Comparison of ENCODE assay signal across 10 mouse cellular contexts in genomic region chr7:19083096-19083495, GRCm38 (mm10). TPM values are rescaled to one million over a fixed set of nuclear protein-coding genes. Genes with fewer than 3 reads are reported as not detected.
A peak's percentile ranks its signal among the peaks of the same experiment; 100 is the strongest.
DNase-seq lines count a peak whose midpoint lies in the region; ATAC-seq and TF ChIP-seq lines count a peak whose summit lies in the region.
"Had no signal": no experiment of that assay in that cellular context is flagged by ENCODE, and none has a peak within 500 bp of the region (broad histone marks: within the 10 kb centered on the region; RNA-seq: fewer than 3 reads in every experiment).

No protein-coding gene starts in this region.

- peaks cover 63% of the 10 kb centered on the region for H3K4me1 ChIP-seq in heart, embryonic 13.5 days
- H3K4me1 ChIP-seq in limb, embryonic 15.5 days: peaks cover 60% of the 10 kb centered on the region
- no peaks in the 10 kb centered on the region for H3K4me1 ChIP-seq in hindbrain, postnatal 0 days (ENCODE audit: insufficient read depth, low read length)

- peaks cover 19% of the 10 kb centered on the region for H3K79me3 ChIP-seq in C2C12 (ENCODE audit: low read depth)

- H3ac ChIP-seq in C2C12 (ENCODE audit: control insufficient read depth, insufficient read length, low read depth): peak overlapping the region; percentile 26

- H3K36me3 ChIP-seq in C2C12 (ENCODE audit: control insufficient read depth, insufficient read depth): peaks cover 41% of the 10 kb centered on the region
- peaks cover 63% of the 10 kb centered on the region for H3K36me3 ChIP-seq in heart, embryonic 13.5 days
- peaks cover 65% of the 10 kb centered on the region for H3K36me3 ChIP-seq in limb, embryonic 15.5 days
- peaks cover 49% of the 10 kb centered on the region for H3K36me3 ChIP-seq in hindbrain, postnatal 0 days (ENCODE audit: insufficient read depth, low read length)

- no peaks in the 10 kb centered on the region for H3K9me3 ChIP-seq in heart, embryonic 13.5 days
- no peaks in the 10 kb centered on the region for H3K9me3 ChIP-seq in limb, embryonic 15.5 days
- no peaks in the 10 kb centered on the region for H3K9me3 ChIP-seq in hindbrain, postnatal 0 days (ENCODE audit: low read length)
- H3K9me3 ChIP-seq: embryonic facial prominence, embryonic 12.5 days had no signal

- 23% methylated on average over 6 of the region's 6 CpGs for WGBS in heart, embryonic 13.5 days
- WGBS in limb, embryonic 15.5 days: 46% methylated on average over 6 of the region's 6 CpGs
- WGBS in hindbrain, postnatal 0 days: 52% methylated on average over 6 of the region's 6 CpGs

- POLR2A ChIA-PET in Patski (lab: Charles Lee): interaction anchor here (0.9 to 7.5 kb wide), 2 partner anchors 8 to 11 kb away, joined by 4 to 48 read pairs; partner anchors contain the start of genes Dmwd and Six5

- CTCF ChIA-PET in Patski (lab: Charles Lee): interaction anchor here (1.0 to 17.1 kb wide), 3 partner anchors 8 to 31 kb away, joined by 3 to 238 read pairs (median 25); partner anchors contain the start of gene Dmwd

- no peaks in the 10 kb centered on the region for H3K27me3 ChIP-seq in C2C12 (ENCODE audit: control insufficient read depth, insufficient read depth, insufficient read length)
- H3K27me3 ChIP-seq in Patski: no peaks in the 10 kb centered on the region
- H3K27me3 ChIP-seq in heart, embryonic 13.5 days (replicated peaks): no peaks in the 10 kb centered on the region
- no peaks in the 10 kb centered on the region for H3K27me3 ChIP-seq in limb, embryonic 15.5 days
- H3K27me3 ChIP-seq in hindbrain, postnatal 0 days (ENCODE audit: insufficient read depth, low read length): no peaks in the 10 kb centered on the region
- H3K27me3 ChIP-seq: embryonic facial prominence, embryonic 12.5 days had no signal

- DNase-seq in Patski (ENCODE audit: low read depth, low spot score): no peak
- no peak for DNase-seq in urinary bladder, postnatal 10 days (ENCODE audit: low spot score)
- no peak for DNase-seq in hindbrain, postnatal 0 days (ENCODE audit: low spot score)

- peak overlapping the region; percentile 65 for H3K4me2 ChIP-seq in heart, embryonic 13.5 days
- no peak overlapping the region for H3K4me2 ChIP-seq in limb, embryonic 15.5 days
- no peak overlapping the region for H3K4me2 ChIP-seq in hindbrain, postnatal 0 days (ENCODE audit: low read depth, low read length)

- H3K27ac ChIP-seq in heart, embryonic 13.5 days (replicated peaks): peak overlapping the region; percentile 84
- peak overlapping the region; percentile 73 for H3K27ac ChIP-seq in limb, embryonic 15.5 days
- H3K27ac ChIP-seq in hindbrain, postnatal 0 days: no peak overlapping the region
- H3K27ac ChIP-seq: embryonic facial prominence, embryonic 12.5 days had no signal

- peak overlapping the region; percentile 80 for H3K9ac ChIP-seq in heart, embryonic 13.5 days
- peak overlapping the region; percentile 26; the same call in 1 of the 2 replicates for H3K9ac ChIP-seq in limb, embryonic 15.5 days
- no peak overlapping the region for H3K9ac ChIP-seq in hindbrain, postnatal 0 days (replicated peaks; ENCODE audit: low read length)
- H3K9ac ChIP-seq: embryonic facial prominence, embryonic 12.5 days had no signal

- ATAC-seq in Patski: peak; percentile 41
- ATAC-seq in heart, embryonic 13.5 days (ENCODE audit: extremely low read depth, insufficient number of reproducible peaks, low FRiP score, low TSS enrichment): no peak
- peak; percentile 12; the same call in 1 of the 2 replicates for ATAC-seq in limb, embryonic 15.5 days (ENCODE audit: insufficient number of reproducible peaks, low FRiP score, low TSS enrichment, low read depth)
- no peak for ATAC-seq in erythroid progenitor cell, adult 5-6 weeks (replicated peaks; ENCODE audit: low FRiP score, poor library complexity, severe bottlenecking)
- no peak for ATAC-seq in hindbrain, postnatal 0 days
- ATAC-seq: activated CD4-positive, CD25-positive, alpha-beta regulatory T cell, adult 4 months had no signal

- TF ChIP-seq CTCF in C2C12 (IDR thresholded peaks at IDR 0.05; ENCODE audit: control insufficient read depth, insufficient read depth, insufficient read length): no peak
- no peak for TF ChIP-seq CTCF in Patski (IDR thresholded peaks at IDR 0.05)
- no peak for TF ChIP-seq CTCF in hindbrain, postnatal 0 days (IDR thresholded peaks at IDR 0.05; ENCODE audit: low read depth)

- in situ Hi-C loops in Patski (cut with MboI; ENCODE audit: low pct_unique_long_range_greater_than_20kb): no loop called here

- no peak overlapping the region for H3K4me3 ChIP-seq in C2C12 (ENCODE audit: insufficient read depth, poor library complexity, severe bottlenecking)
- peak overlapping the region; percentile 46 for H3K4me3 ChIP-seq in heart, embryonic 13.5 days
- H3K4me3 ChIP-seq in limb, embryonic 15.5 days: no peak overlapping the region
- H3K4me3 ChIP-seq in hindbrain, postnatal 0 days (ENCODE audit: low read length): no peak overlapping the region

- peaks cover 55% of the 10 kb centered on the region for H3K79me2 ChIP-seq in C2C12 (ENCODE audit: control insufficient read depth, insufficient read depth)

TF ChIP-seq in C2C12, 6 proteins besides CTCF, POLR2A, EP300 and RAD21:
- TF ChIP-seq CEBPB (IDR thresholded peaks at IDR 0.05; ENCODE audit: low read depth) (no peak), MYOD1 (IDR thresholded peaks at IDR 0.05; ENCODE audit: control insufficient read depth, insufficient read length, low read depth) (no peak), FOSL1 (IDR thresholded peaks at IDR 0.05; ENCODE audit: insufficient read depth, low read length, poor library complexity, severe bottlenecking) (no peak), MYOG (IDR thresholded peaks at IDR 0.05; ENCODE audit: control insufficient read depth, extremely low read depth, insufficient read length) (no peak), USF1 (IDR thresholded peaks at IDR 0.05; ENCODE audit: low read depth) (no peak), MAX (IDR thresholded peaks at IDR 0.05) (no peak)

RNA-seq across cellular contexts. Expression of gene Dmpk, which starts 0.6 kb away (rescaled TPM):
- 120 TPM for polyA plus RNA-seq in C2C12 (2012; fragmentation: generic; extraction: Trizol)
- polyA plus RNA-seq in Patski (2021): 154 TPM
- polyA plus RNA-seq in heart, embryonic 13.5 days (2015; fragmentation: Nextera tagmentation; extraction: Ambion mirVana): 19.3 and 20.0 TPM in 2 replicates
- polyA plus RNA-seq in limb, embryonic 15.5 days (2015; fragmentation: Nextera tagmentation; extraction: Ambion mirVana): 32.5 and 64.0 TPM in 2 replicates
- total RNA-seq in erythroid progenitor cell, adult 5-6 weeks (2015; ENCODE audit: low replicate concordance): 15.9 and 18.4 TPM in 2 replicates
- 4.2 and 5.0 TPM in 2 replicates for total RNA-seq in erythroid progenitor cell, adult 5-6 weeks (2017; ENCODE audit: low replicate concordance)
- total RNA-seq in hindbrain, postnatal 0 days (2014; rRNA removed): 19.5 and 27.8 TPM in 2 replicates
- polyA plus RNA-seq in hindbrain, postnatal 0 days (2015; fragmentation: Nextera tagmentation; extraction: Ambion mirVana): 4.8 and 5.6 TPM in 2 replicates
- polyA plus RNA-seq: activated CD4-positive, CD25-positive, alpha-beta regulatory T cell, adult 4 months had no signal

RNA-seq across cellular contexts. Expression of gene Dmwd, which starts 7.1 kb away (rescaled TPM):
- polyA plus RNA-seq in C2C12 (2012; fragmentation: generic; extraction: Trizol) (83.1 TPM), Patski (2021) (73.4 TPM)
- 11.3 and 13.9 TPM in 2 replicates for polyA plus RNA-seq in heart, embryonic 13.5 days (2015; fragmentation: Nextera tagmentation; extraction: Ambion mirVana)
- 15.0 and 15.5 TPM in 2 replicates for polyA plus RNA-seq in limb, embryonic 15.5 days (2015; fragmentation: Nextera tagmentation; extraction: Ambion mirVana)
- 17.7 and 33.1 TPM in 2 replicates for total RNA-seq in erythroid progenitor cell, adult 5-6 weeks (2015; ENCODE audit: low replicate concordance)
- total RNA-seq in erythroid progenitor cell, adult 5-6 weeks (2017; ENCODE audit: low replicate concordance): 13.1 and 19.4 TPM in 2 replicates
- 145 and 151 TPM in 2 replicates for total RNA-seq in hindbrain, postnatal 0 days (2014; rRNA removed)
- polyA plus RNA-seq in hindbrain, postnatal 0 days (2015; fragmentation: Nextera tagmentation; extraction: Ambion mirVana): 28.9 and 30.9 TPM in 2 replicates
- polyA plus RNA-seq: activated CD4-positive, CD25-positive, alpha-beta regulatory T cell, adult 4 months had no signal

RNA-seq across cellular contexts. Expression of gene Six5, which starts 11.3 kb away (rescaled TPM):
- polyA plus RNA-seq in C2C12 (2012; fragmentation: generic; extraction: Trizol) (1.6 TPM), Patski (2021) (12.6 TPM)
- 5.9 and 6.0 TPM in 2 replicates for polyA plus RNA-seq in heart, embryonic 13.5 days (2015; fragmentation: Nextera tagmentation; extraction: Ambion mirVana)
- 11.5 and 13.5 TPM in 2 replicates for polyA plus RNA-seq in limb, embryonic 15.5 days (2015; fragmentation: Nextera tagmentation; extraction: Ambion mirVana)
- total RNA-seq in erythroid progenitor cell, adult 5-6 weeks (2015; ENCODE audit: low replicate concordance): not detected in 2 replicates
- 0.13 TPM in 1 of 2 replicates, not detected in the other for total RNA-seq in erythroid progenitor cell, adult 5-6 weeks (2017; ENCODE audit: low replicate concordance)
- 10.3 and 12.1 TPM in 2 replicates for total RNA-seq in hindbrain, postnatal 0 days (2014; rRNA removed)
- polyA plus RNA-seq in hindbrain, postnatal 0 days (2015; fragmentation: Nextera tagmentation; extraction: Ambion mirVana): 1.4 and 1.5 TPM in 2 replicates
- total RNA-seq: neutrophil, adult 5-6 weeks had no signal

RNA-seq across cellular contexts. Expression of gene Rsph6a, which starts 28.6 kb away (rescaled TPM):
- polyA plus RNA-seq in C2C12 (2012; fragmentation: generic; extraction: Trizol): 0.09 TPM
- polyA plus RNA-seq in Patski (2021): not detected
- polyA plus RNA-seq in heart, embryonic 13.5 days (2015; fragmentation: Nextera tagmentation; extraction: Ambion mirVana): not detected in 2 replicates
- not detected in 2 replicates for polyA plus RNA-seq in limb, embryonic 15.5 days (2015; fragmentation: Nextera tagmentation; extraction: Ambion mirVana)
- total RNA-seq in erythroid progenitor cell, adult 5-6 weeks (2015; ENCODE audit: low replicate concordance): not detected in 2 replicates
- not detected in 2 replicates for total RNA-seq in erythroid progenitor cell, adult 5-6 weeks (2017; ENCODE audit: low replicate concordance)
- total RNA-seq in hindbrain, postnatal 0 days (2014; rRNA removed): not detected in 2 replicates
- polyA plus RNA-seq in hindbrain, postnatal 0 days (2015; fragmentation: Nextera tagmentation; extraction: Ambion mirVana): 0.19 and 0.44 TPM in 2 replicates
- polyA plus RNA-seq: activated CD4-positive, CD25-positive, alpha-beta regulatory T cell, adult 4 months; embryonic facial prominence, embryonic 12.5 days had no signal

RNA-seq across cellular contexts. Expression of gene Gm4969, which starts 35.1 kb away (rescaled TPM):
- polyA plus RNA-seq in C2C12 (2012; fragmentation: generic; extraction: Trizol) (not detected), Patski (2021) (0.03 TPM)
- polyA plus RNA-seq in heart, embryonic 13.5 days (2015; fragmentation: Nextera tagmentation; extraction: Ambion mirVana): 1.2 and 2.1 TPM in 2 replicates
- 2.4 and 2.6 TPM in 2 replicates for polyA plus RNA-seq in limb, embryonic 15.5 days (2015; fragmentation: Nextera tagmentation; extraction: Ambion mirVana)
- not detected in 2 replicates for total RNA-seq in erythroid progenitor cell, adult 5-6 weeks (2015; ENCODE audit: low replicate concordance)
- not detected in 2 replicates for total RNA-seq in erythroid progenitor cell, adult 5-6 weeks (2017; ENCODE audit: low replicate concordance)
- 4.6 and 6.3 TPM in 2 replicates for total RNA-seq in hindbrain, postnatal 0 days (2014; rRNA removed)
- polyA plus RNA-seq in hindbrain, postnatal 0 days (2015; fragmentation: Nextera tagmentation; extraction: Ambion mirVana): 7.7 and 7.9 TPM in 2 replicates
- total RNA-seq: neutrophil, adult 5-6 weeks had no signal
- polyA plus RNA-seq: activated CD4-positive, CD25-positive, alpha-beta regulatory T cell, adult 4 months had no signal

Comparison
In these comparisons a context has a peak if more than half of its experiments do, and no peak if none do; other contexts are left out.
1. ATAC-seq: peak in Patski (single experiment) and limb, embryonic 15.5 days (single experiment); none in heart, embryonic 13.5 days (single experiment), erythroid progenitor cell, adult 5-6 weeks (single experiment) and hindbrain, postnatal 0 days (single experiment).